Mouse (Mus musculus) limb, embryonic 11.5 days (tissue): ENCODE data around the gene Rimbp2. TPM values are rescaled to one million over a fixed set of nuclear protein-coding genes. Genes with fewer than 3 reads are reported as not detected.

ENCODE experiments used
- ATAC-seq: fragments of 200-750 bp; cut with Nextera tagmentation; 2 replicates; pipeline ENCODE4 v1.8.0; 2017; ENCODE audit warnings: low read depth; ENCODE audit not compliant: insufficient number of reproducible peaks, low FRiP score, low TSS enrichment
- DNase-seq: peaks from one replicate; pipeline ENCODE4 v3.0.0-alpha.2; 2015; ENCODE audit warnings: low spot score
- H3K27ac ChIP-seq: fragments of 300-500 bp; sonication (generic); replicated peaks from 2 replicates; pipeline ENCODE4 v1.5.1; 2014; ENCODE audit warnings: low read depth, mild to moderate bottlenecking, low read length
- H3K27me3 ChIP-seq: fragments of 300-500 bp; sonication (generic); 2 replicates; pipeline ENCODE4 v1.6.1; 2014; ENCODE audit warnings: mild to moderate bottlenecking, low read length, mixed read lengths; ENCODE audit not compliant: control insufficient read depth, insufficient read depth
- H3K36me3 ChIP-seq: fragments of 300-500 bp; sonication (generic); 2 replicates; pipeline ENCODE4 v1.6.1; 2014; ENCODE audit warnings: mild to moderate bottlenecking, low read length, moderate library complexity, mixed read lengths; ENCODE audit not compliant: control insufficient read depth, insufficient read depth
- H3K4me1 ChIP-seq: fragments of 300-500 bp; sonication (generic); 2 replicates; pipeline ENCODE4 v1.6.1; 2014; ENCODE audit warnings: low read length, mixed read lengths; ENCODE audit not compliant: control insufficient read depth, insufficient read depth
- H3K4me2 ChIP-seq: fragments of 300-500 bp; sonication (generic); 2 replicates; pipeline ENCODE4 v1.6.1; 2014; ENCODE audit warnings: low read depth, mild to moderate bottlenecking, moderate library complexity; ENCODE audit not compliant: severe bottlenecking
- H3K4me3 ChIP-seq: fragments of 300-500 bp; sonication (generic); 2 replicates; pipeline ENCODE4 v1.5.1; 2014; ENCODE audit warnings: low read depth, low read length
- H3K9ac ChIP-seq: fragments of 300-500 bp; sonication (generic); 2 replicates; pipeline ENCODE4 v1.6.1; 2014; ENCODE audit warnings: mild to moderate bottlenecking, low read length
- H3K9me3 ChIP-seq: fragments of 300-500 bp; sonication (generic); 2 replicates; pipeline ENCODE4 v1.6.1; 2016; ENCODE audit warnings: low read length; ENCODE audit not compliant: control insufficient read depth
- WGBS: fragments of 180-500 bp; shearing (Covaris S2); extraction: QIAGEN DNeasy Blood & Tissue Kit; methylation state at CpG from one replicate; pipeline ENCODE4 v1.1.7; 2014; 5-methylcytosine and 5-hydroxymethylcytosine counted together
- polyA plus RNA-seq: library from polyadenylated mRNA; unstranded; fragments of >200 nt; fragmentation: Nextera tagmentation; extraction: Ambion mirVana; gene quantifications from 2 replicates; pipeline ENCODE4 v1.2.1, GENCODE M21; 2014

The Rimbp2 gene
- polyA plus RNA-seq, 1 experiment from 2014 or later = 0.09 TPM

DNA sequence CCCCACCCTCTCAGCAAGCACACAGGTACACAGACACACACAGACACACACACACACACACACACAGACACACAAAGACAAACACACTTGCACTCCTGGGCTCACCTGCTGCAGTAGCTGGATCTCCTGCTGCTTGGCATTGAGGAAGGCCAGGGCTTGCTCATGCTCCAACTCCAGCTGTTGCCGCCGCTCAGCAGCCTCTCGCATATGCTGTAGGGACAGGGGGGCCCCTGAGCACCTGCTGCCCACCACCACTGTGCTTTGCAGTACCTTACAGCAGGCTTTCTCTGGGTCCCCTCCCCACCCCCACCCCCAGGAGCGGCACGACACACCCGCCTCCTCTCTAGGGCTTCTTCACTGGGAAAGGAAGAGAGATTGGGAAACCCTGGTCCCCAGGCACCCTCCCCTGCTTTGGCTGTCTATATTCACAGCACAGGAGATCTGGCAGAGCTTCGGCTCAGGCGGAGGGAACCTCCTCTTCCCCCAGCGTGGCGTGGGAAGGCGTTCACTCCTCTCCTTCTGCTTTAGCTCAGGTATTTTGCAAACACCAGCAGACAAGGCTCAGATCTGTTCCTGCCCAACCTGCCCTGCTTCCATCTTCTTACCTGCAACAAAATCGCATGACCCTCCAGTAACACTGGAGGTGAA is 133.5 kb downstream of the Rimbp2 start:
- no peak for DNase-seq

GRCm38 (mm10) chr5:128815629-128816028 is 137.7 kb downstream of the Rimbp2 start:
- H3K27me3 ChIP-seq = no peaks in the 10 kb centered on the region
- H3K4me1 ChIP-seq = no peaks in the 10 kb centered on the region
- ATAC-seq (no peak), DNase-seq (no peak)
- no peak overlapping the region for H3K27ac ChIP-seq
- 74% methylated on average over 8 of the region's 8 CpGs for WGBS
- H3K4me2 ChIP-seq = no peak overlapping the region
- no peak overlapping the region for H3K4me3 ChIP-seq
- H3K9me3 ChIP-seq = no peaks in the 10 kb centered on the region
- no peaks in the 10 kb centered on the region for H3K36me3 ChIP-seq
- H3K9ac ChIP-seq = no peak overlapping the region

More for the DNA sequence above, 133.5 kb downstream of the Rimbp2 start:
- Histone ChIP-seq H3K9me3 (no peaks in the 10 kb centered on the region), H3K4me3 (no peak overlapping the region), H3K4me1 (no peaks in the 10 kb centered on the region), H3K27me3 (no peaks in the 10 kb centered on the region), H3K36me3 (no peaks in the 10 kb centered on the region), H3K4me2 (no peak overlapping the region), H3K27ac (no peak overlapping the region), H3K9ac (no peak overlapping the region)
- ATAC-seq = no peak
- whole genome bisulfite sequencing = 49% methylated on average over 12 of the region's 12 CpGs

GRCm38 (mm10) chr5:128815078-128815477 is 138.2 kb downstream of the Rimbp2 start:
- no peak for DNase-seq
- 62% methylated on average over 6 of the region's 6 CpGs for WGBS
- H3K4me3 ChIP-seq = no peak overlapping the region
- ATAC-seq = no peak
- H3K27me3 ChIP-seq = no peaks in the 10 kb centered on the region
- H3K4me1 ChIP-seq = no peaks in the 10 kb centered on the region
- no peak overlapping the region for H3K9ac ChIP-seq
- no peak overlapping the region for H3K4me2 ChIP-seq
- H3K9me3 ChIP-seq = no peaks in the 10 kb centered on the region
- H3K36me3 ChIP-seq = no peaks in the 10 kb centered on the region
- no peak overlapping the region for H3K27ac ChIP-seq

DNA sequence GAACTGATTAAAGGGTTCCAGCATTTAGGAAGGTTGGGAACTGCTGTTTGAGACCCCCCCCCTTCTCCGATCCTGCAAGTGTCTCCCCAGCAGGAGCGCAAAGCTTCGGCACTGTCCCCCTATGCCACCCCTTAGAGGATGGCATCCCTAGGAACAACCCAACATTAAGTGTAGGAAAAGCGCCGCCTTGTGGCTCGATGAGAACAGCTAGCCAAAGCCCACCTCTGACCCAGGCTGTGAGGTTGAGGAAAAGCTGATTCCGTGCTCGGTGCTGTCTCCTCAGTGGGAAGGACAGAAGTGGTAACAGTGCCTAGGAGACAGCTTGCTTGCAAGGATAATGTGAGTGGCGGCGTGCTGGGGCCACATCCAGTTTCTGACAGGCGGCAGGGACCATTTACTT is 140.2 kb downstream of the Rimbp2 start:
- H3K27ac ChIP-seq = no peak overlapping the region
- no peaks in the 10 kb centered on the region for H3K27me3 ChIP-seq
- H3K4me3 ChIP-seq = no peak overlapping the region
- no peak overlapping the region for H3K9ac ChIP-seq
- H3K9me3 ChIP-seq = no peaks in the 10 kb centered on the region
- 25% methylated on average over 11 of the region's 11 CpGs for WGBS
- ATAC-seq (no peak), DNase-seq (peak; percentile 51)
- no peaks in the 10 kb centered on the region for H3K4me1 ChIP-seq
- no peaks in the 10 kb centered on the region for H3K36me3 ChIP-seq
- no peak overlapping the region for H3K4me2 ChIP-seq

- no peaks in the 10 kb centered on the region for H3K9me3 ChIP-seq
- no peaks in the 10 kb centered on the region for H3K27me3 ChIP-seq
- H3K27ac ChIP-seq = no peak overlapping the region
- WGBS = 88% methylated on average over 6 of the region's 6 CpGs
- DNase-seq (no peak), ATAC-seq (no peak)
- no peaks in the 10 kb centered on the region for H3K36me3 ChIP-seq
- no peak overlapping the region for H3K4me2 ChIP-seq
- H3K4me3 ChIP-seq = no peak overlapping the region
- H3K4me1 ChIP-seq = no peaks in the 10 kb centered on the region
- no peak overlapping the region for H3K9ac ChIP-seq
Observed at GRCm38 (mm10) chr5:128811431-128811830, 141.9 kb downstream of the Rimbp2 start.

DNA sequence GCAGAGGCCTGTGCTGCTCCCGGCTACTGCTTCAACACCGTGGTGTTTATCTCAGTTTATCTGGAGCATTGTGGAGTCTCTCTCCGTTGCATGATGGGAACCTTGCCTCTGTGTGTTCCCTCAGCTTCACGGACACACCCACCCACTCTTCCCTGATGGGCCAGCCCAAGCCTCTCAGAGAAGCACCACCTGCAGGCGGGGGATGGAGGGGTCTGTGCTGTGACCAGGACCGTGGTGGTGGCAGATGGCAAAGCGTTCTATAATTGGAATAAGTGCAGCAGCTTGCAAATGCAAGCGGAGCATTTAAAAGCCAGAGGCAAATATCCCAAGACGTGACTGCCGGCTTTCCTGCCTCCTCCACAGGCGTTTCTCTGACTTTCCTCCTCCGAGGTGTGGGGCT is 143.3 kb downstream of the Rimbp2 start:
- H3K27ac ChIP-seq = no peak overlapping the region
- no peak for DNase-seq
- H3K4me1 ChIP-seq = no peaks in the 10 kb centered on the region
- H3K9ac ChIP-seq = no peak overlapping the region
- no peak for ATAC-seq
- H3K4me2 ChIP-seq = no peak overlapping the region
- WGBS = 70% methylated on average over 12 of the region's 12 CpGs
- no peaks in the 10 kb centered on the region for H3K36me3 ChIP-seq
- H3K9me3 ChIP-seq = no peaks in the 10 kb centered on the region
- H3K4me3 ChIP-seq = no peak overlapping the region
- H3K27me3 ChIP-seq = no peaks in the 10 kb centered on the region

GRCm38 (mm10) chr5:128809406-128809805 is 143.9 kb downstream of the Rimbp2 start:
- no peak overlapping the region for H3K4me3 ChIP-seq
- no peak overlapping the region for H3K4me2 ChIP-seq
- H3K36me3 ChIP-seq = no peaks in the 10 kb centered on the region
- 59% methylated on average over 5 of the region's 5 CpGs for WGBS
- no peak overlapping the region for H3K27ac ChIP-seq
- DNase-seq (peak; percentile 65), ATAC-seq (no peak)
- no peaks in the 10 kb centered on the region for H3K4me1 ChIP-seq
- no peaks in the 10 kb centered on the region for H3K9me3 ChIP-seq
- H3K9ac ChIP-seq = no peak overlapping the region
- H3K27me3 ChIP-seq = no peaks in the 10 kb centered on the region

DNA sequence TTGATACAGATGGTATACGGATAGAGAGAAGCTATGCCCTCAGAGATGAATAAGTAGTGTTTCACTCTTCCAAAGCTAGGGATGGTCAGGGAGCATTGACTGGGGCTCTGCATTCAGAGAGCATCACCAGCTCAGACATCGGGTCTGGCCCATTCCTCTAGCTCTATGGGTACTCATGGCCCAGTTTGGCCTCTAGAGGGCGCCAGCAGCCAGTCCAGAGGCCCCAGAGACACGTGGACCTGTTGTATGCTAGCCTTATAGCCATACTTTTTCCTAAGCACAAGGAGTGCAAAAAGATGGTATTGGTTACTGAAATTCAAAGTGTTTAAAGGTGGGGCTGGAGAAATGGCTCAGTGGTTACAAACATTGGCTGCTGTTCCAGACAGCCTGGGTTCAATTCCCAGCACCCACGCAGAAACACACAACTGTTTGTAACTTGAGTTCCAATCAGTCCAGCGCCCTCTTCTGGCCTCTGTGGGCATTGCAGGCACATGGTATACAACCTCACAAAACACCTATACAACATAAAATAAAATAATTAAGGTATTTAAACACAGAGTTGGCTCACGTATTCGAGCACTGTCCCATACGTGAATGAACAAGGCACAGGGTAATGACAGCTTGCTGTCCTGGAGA is 144.6 kb downstream of the Rimbp2 start:
- DNase-seq = peak; percentile 45
- H3K4me3 ChIP-seq = no peak overlapping the region
- no peak overlapping the region for H3K9ac ChIP-seq
- no peaks in the 10 kb centered on the region for H3K36me3 ChIP-seq
- no peak overlapping the region for H3K27ac ChIP-seq
- H3K4me1 ChIP-seq = no peaks in the 10 kb centered on the region
- WGBS = 67% methylated on average over 9 of the region's 9 CpGs
- H3K9me3 ChIP-seq = no peaks in the 10 kb centered on the region
- no peaks in the 10 kb centered on the region for H3K27me3 ChIP-seq
- H3K4me2 ChIP-seq = no peak overlapping the region
- ATAC-seq = no peak

- Histone ChIP-seq H3K4me3 (no peak overlapping the region), H3K27ac (no peak overlapping the region), H3K36me3 (no peaks in the 10 kb centered on the region), H3K27me3 (no peaks in the 10 kb centered on the region), H3K9ac (no peak overlapping the region), H3K9me3 (no peaks in the 10 kb centered on the region), H3K4me2 (no peak overlapping the region), H3K4me1 (no peaks in the 10 kb centered on the region)
- no peak for DNase-seq
- ATAC-seq = no peak
- WGBS = 82% methylated on average over 9 of the region's 9 CpGs
Observed at GRCm38 (mm10) chr5:128807408-128807807, 145.9 kb downstream of the Rimbp2 start.
